25 mouse cellular contexts compared by ENCODE assay signal in genomic region chr14:118765306-118765705, GRCm38 (mm10). TPM values are rescaled to one million over a fixed set of nuclear protein-coding genes. Genes with fewer than 3 reads are reported as not detected.
DNase-seq lines count a peak whose midpoint lies in the region; ATAC-seq and TF ChIP-seq lines count a peak whose summit lies in the region.
"Had no signal": no experiment of that assay in that cellular context is flagged by ENCODE, and none has a peak within 500 bp of the region (broad histone marks: within the 10 kb centered on the region; RNA-seq: fewer than 3 reads in every experiment).

No protein-coding gene starts in this region.

- H3K36me3 ChIP-seq in liver, embryonic 12.5 days = no peaks in the 10 kb centered on the region
- no peaks in the 10 kb centered on the region for H3K36me3 ChIP-seq in stomach, embryonic 16.5 days (ENCODE audit: control insufficient read depth, insufficient read depth, low read length)
- H3K36me3 ChIP-seq: embryonic facial prominence, embryonic 12.5 days; limb, embryonic 15.5 days; midbrain, embryonic 12.5 days; stomach, embryonic 15.5 days had no signal

- peaks cover 8% of the 10 kb centered on the region; the same call in 1 of the 2 replicates for H3K27me3 ChIP-seq in liver, embryonic 12.5 days (replicated peaks)
- H3K27me3 ChIP-seq in stomach, embryonic 16.5 days (ENCODE audit: control insufficient read depth, insufficient read depth, low read length) = no peaks in the 10 kb centered on the region; the same call in 1 of the 2 replicates
- H3K27me3 ChIP-seq: forebrain, embryonic 13.5 days; stomach, embryonic 15.5 days had no signal

- no peak for TF ChIP-seq POLR2A in brain, embryonic 14.5 days (IDR thresholded peaks at IDR 0.05; ENCODE audit: borderline replicate concordance, extremely low read depth, insufficient read depth, insufficient read length, poor library complexity, severe bottlenecking)

- no peak for TF ChIP-seq CTCF in brain, embryonic 14.5 days (IDR thresholded peaks at IDR 0.05; ENCODE audit: borderline replicate concordance, extremely low read depth, insufficient read depth, insufficient read length)

- no peak overlapping the region for H3K4me2 ChIP-seq in liver, embryonic 12.5 days
- H3K4me2 ChIP-seq in stomach, embryonic 16.5 days (ENCODE audit: low read depth, low read length) = no peak overlapping the region
- H3K4me2 ChIP-seq: embryonic facial prominence, embryonic 12.5 days; forebrain, embryonic 13.5 days; hindbrain, embryonic 14.5 days; limb, embryonic 15.5 days; midbrain, embryonic 12.5 days; stomach, embryonic 15.5 days had no signal

- 81% methylated on average over 7 of the region's 7 CpGs for WGBS in liver, embryonic 12.5 days (ENCODE audit: insufficient replicate concordance)
- WGBS in stomach, embryonic 16.5 days = 70% methylated on average over 7 of the region's 7 CpGs

- H3K4me3 ChIP-seq in liver, embryonic 12.5 days = no peak overlapping the region
- H3K4me3 ChIP-seq in stomach, embryonic 16.5 days (replicated peaks; ENCODE audit: low read length) = no peak overlapping the region
- H3K4me3 ChIP-seq: embryonic facial prominence, embryonic 12.5 days; forebrain, embryonic 13.5 days; limb, embryonic 15.5 days; midbrain, embryonic 12.5 days; stomach, embryonic 15.5 days had no signal

- DNase-seq in heart, adult 11 months = peak; percentile 89
- DNase-seq in heart, postnatal 10 days = no peak
- peak; percentile 1 for DNase-seq in liver
- peak; percentile 40 for DNase-seq in brain, embryonic 14.5 days (ENCODE audit: low read depth)
- no peak for DNase-seq in urinary bladder, adult 18-20 months (ENCODE audit: low spot score in 2 of 2)
- DNase-seq: adrenal gland, postnatal 10 days; gastrocnemius, postnatal 14 days; heart, adult 18-20 months; heart, postnatal 36 days; kidney, adult 9 months; kidney, postnatal 36 days; lung, postnatal 14 days; thymus, adult 2 months; thymus, postnatal 4 days had no signal

- ATAC-seq in liver, embryonic 12.5 days = no peak
- 0 out of 2 replicates have a peak, but pooled peaks have one; percentile 56 for ATAC-seq in stomach, embryonic 16.5 days (ENCODE audit: insufficient read depth, low FRiP score)
- ATAC-seq: forebrain, embryonic 13.5 days had no signal

- H3K4me1 ChIP-seq in liver, embryonic 12.5 days = peaks cover 27% of the 10 kb centered on the region
- H3K4me1 ChIP-seq in stomach, embryonic 16.5 days (ENCODE audit: control insufficient read depth, insufficient read depth, low read length) = 0 out of 2 replicates have a peak, but pooled peaks cover 4% of the 10 kb centered on the region
- H3K4me1 ChIP-seq: embryonic facial prominence, embryonic 12.5 days; forebrain, embryonic 13.5 days; limb, embryonic 15.5 days; midbrain, embryonic 12.5 days; stomach, embryonic 15.5 days had no signal

- H3K27ac ChIP-seq in liver, embryonic 12.5 days = no peak overlapping the region
- no peak overlapping the region for H3K27ac ChIP-seq in stomach, embryonic 16.5 days (ENCODE audit: low read length)
- H3K27ac ChIP-seq: embryonic facial prominence, embryonic 12.5 days; forebrain, embryonic 13.5 days; hindbrain, embryonic 14.5 days; limb, embryonic 15.5 days; midbrain, embryonic 12.5 days; stomach, embryonic 15.5 days had no signal

- no peak overlapping the region for H3K9ac ChIP-seq in liver, embryonic 12.5 days
- no peak overlapping the region for H3K9ac ChIP-seq in stomach, embryonic 16.5 days (ENCODE audit: low read length)
- H3K9ac ChIP-seq: embryonic facial prominence, embryonic 12.5 days; forebrain, embryonic 13.5 days; hindbrain, embryonic 14.5 days; limb, embryonic 15.5 days; midbrain, embryonic 12.5 days; stomach, embryonic 15.5 days had no signal

- no peaks in the 10 kb centered on the region for H3K9me3 ChIP-seq in liver, embryonic 12.5 days (replicated peaks)
- no peaks in the 10 kb centered on the region for H3K9me3 ChIP-seq in stomach, embryonic 16.5 days (replicated peaks; ENCODE audit: control insufficient read depth, low read length)
- H3K9me3 ChIP-seq: embryonic facial prominence, embryonic 12.5 days; forebrain, embryonic 13.5 days; limb, embryonic 15.5 days; midbrain, embryonic 12.5 days; stomach, embryonic 15.5 days had no signal

- intact Hi-C loops in heart, postnatal 10 days (cut with DNase I) = loop anchor here (10.0 kb wide), 1 partner anchor 531 kb away; the partner anchor contains the start of gene Sox21

RNA-seq across cellular contexts. Expression of gene Cldn10, which starts 22.4 kb away (rescaled TPM):
- total RNA-seq in heart, postnatal 10 days (2021) = under 1 TPM in 1 of 2 experiments, not detected in 1; 0.60 TPM
- polyA plus RNA-seq in liver, embryonic 12.5 days (2016; fragmentation: Nextera tagmentation; extraction: Ambion mirVana) = 0.17 and 0.30 TPM in 2 replicates
- 0.31 and 0.33 TPM in 2 replicates for polyA plus RNA-seq in brain, embryonic 14.5 days (2012; rRNA removed)
- 52.0 and 60.4 TPM in 2 replicates for polyA plus RNA-seq in stomach, embryonic 16.5 days (2015; fragmentation: Nextera tagmentation; extraction: Ambion mirVana)
- total RNA-seq: gastrocnemius, postnatal 14 days; MEL; monocyte, adult 5-6 weeks had no signal
- polyA plus RNA-seq: C2C12 had no signal

RNA-seq across cellular contexts. Expression of gene Abcc4, which starts 59.3 kb away (rescaled TPM):
- total RNA-seq in heart, postnatal 10 days (2021) = 1 to 10 TPM; 5.2 to 6.2 TPM
- 3.0 and 3.4 TPM in 2 replicates for polyA plus RNA-seq in liver, embryonic 12.5 days (2016; fragmentation: Nextera tagmentation; extraction: Ambion mirVana)
- polyA plus RNA-seq in brain, embryonic 14.5 days (2012; rRNA removed) = 1.4 and 1.7 TPM in 2 replicates
- polyA plus RNA-seq in stomach, embryonic 16.5 days (2015; fragmentation: Nextera tagmentation; extraction: Ambion mirVana) = 5.2 and 6.1 TPM in 2 replicates

Comparison
In these comparisons a context has a peak if more than half of its experiments do, and no peak if none do; other contexts are left out.
1. DNase-seq: peak in heart, adult 11 months (single experiment), liver (single experiment) and brain, embryonic 14.5 days (single experiment); none in heart, postnatal 10 days (0 of 2) and urinary bladder, adult 18-20 months (0 of 2).
2. RNA of gene Cldn10, which starts 22.4 kb away (polyA plus RNA-seq): 52.0 to 60.4 TPM in stomach, embryonic 16.5 days; 0.31 to 0.33 TPM in brain, embryonic 14.5 days and 0.17 to 0.30 TPM in liver, embryonic 12.5 days; every median in the first group is over 10 times any median in the second.